Mouse (Mus musculus) layer of hippocampus, adult 9-11 months (tissue): Measurements from ENCODE around the gene Adsl.

Experiments used
- DNase-seq: peaks from one replicate; pipeline ENCODE4 v3.0.0; 2022

Gene Adsl

DNA sequence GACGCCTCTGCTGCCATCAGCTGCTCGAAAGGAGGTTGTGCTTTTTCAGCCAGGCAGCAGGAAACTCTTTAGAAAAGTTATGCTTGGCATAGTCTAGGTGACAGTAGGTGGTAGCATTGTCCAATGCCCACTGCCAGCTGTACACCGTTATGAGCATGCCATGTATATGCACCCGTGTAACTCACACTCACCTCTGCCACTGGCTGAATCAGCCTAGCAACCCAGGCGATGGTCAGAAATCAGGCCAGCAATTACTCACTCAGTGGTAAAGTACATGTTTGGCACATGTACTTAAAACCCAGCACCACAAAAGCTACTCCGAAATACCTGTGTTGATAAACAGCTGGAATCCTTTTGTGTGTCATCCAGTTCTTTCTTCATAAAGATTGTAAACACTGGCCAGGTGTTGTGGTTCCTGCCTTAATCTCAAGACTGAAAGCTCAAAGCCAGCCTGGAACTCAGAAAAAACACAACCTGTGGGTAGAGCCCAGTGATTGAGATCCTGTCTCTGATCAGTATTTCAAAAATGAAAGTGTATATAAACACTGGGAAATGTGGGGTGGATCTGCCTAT, 6.7 kb upstream of the Adsl start:
- DNase-seq: no peak

- peak; percentile 51 for DNase-seq
Observed at GRCm38 (mm10) chr15:80945851-80946250, 2.4 kb upstream of the Adsl start.

DNA sequence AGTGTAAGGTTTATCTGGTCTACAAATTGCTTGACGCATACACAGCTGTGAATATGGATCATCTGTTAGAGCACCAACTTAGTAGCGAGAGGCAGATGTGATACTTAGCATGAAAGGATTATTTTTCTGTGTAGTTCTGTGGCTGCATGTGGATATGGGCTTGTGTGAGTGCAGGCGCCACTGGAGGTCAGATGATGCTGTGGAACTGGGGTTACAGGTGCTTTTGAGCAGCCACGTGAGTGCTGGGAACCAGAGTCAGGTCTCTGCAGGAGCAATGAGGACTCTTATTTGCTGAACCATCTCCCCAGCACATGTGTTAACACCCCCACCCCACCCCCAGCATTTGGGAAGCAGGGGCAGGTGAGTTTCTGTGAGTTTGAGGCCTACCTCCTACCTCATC, 1.1 kb downstream of the Adsl start:
- no peak for DNase-seq

GRCm38 (mm10) chr15:80950055-80950454, 1.8 kb downstream of the Adsl start:
- DNase-seq: no peak

DNA sequence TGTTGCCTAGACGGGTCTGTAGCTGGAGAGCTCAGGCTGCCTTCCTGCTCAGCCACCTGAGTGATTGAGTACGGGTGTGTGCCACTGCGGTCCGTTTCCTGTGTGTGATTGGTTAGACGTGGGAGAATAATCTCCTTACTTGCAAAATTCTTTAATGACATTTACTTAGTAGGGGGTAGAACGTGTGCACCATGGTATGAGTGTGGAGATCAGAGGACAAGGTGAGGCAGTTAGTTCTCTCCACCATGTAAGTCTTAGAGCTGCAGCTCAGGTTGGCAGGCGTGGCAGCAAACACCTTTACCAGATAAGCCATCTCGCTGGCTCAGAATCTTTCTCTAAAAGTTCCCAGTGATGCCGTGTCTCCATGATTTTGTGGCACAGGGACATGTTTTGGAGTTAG, 5.7 kb downstream of the Adsl start:
- DNase-seq: no peak

DNA sequence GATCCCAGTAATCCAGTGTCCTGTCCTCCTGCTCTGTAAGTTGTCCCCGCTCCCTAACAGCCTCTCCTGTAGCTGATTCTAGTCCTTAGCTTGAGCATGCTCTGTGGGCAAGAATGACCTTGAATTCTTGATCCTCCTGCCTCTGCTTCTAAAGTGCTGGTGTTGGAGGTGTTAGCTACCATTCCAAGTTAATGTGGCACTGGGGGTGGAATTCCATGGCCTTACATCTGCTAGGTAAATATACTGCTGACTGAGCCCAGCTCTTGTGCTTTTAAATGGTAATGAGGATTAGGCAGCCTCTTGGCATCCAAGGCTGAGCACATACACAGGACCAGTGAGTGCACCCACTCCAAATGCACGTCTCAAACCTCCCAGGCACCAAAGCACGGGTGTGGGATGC, 6.6 kb downstream of the Adsl start:
- no peak for DNase-seq

DNA sequence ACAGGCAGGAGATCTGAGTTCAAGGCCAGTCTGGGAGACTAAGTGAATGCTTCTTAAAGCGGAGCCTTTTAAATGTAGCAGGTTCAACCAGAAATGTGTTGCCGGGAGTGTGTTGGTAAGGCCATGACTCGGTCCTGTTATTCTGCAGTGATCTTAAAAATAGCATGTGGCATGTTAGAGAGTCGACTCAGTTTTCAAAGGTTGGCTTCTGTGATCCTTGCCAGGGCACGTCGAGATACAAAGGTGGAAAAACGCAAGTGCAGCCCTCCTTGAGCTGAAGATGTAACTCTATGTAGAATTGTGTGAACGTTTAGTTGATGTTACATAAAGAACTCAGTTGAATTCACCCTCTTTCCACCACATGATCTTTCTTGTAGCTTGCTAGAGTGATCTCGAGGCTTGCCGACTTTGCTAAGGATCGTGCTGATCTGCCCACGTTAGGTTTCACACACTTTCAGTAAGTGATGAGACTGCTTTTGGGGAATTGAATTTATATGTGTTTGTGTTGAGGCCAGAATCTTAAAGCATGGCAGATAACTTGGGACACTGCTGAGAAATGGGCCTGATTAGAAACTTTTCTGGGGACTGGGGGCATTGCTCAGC, 7.6 kb downstream of the Adsl start:
- DNase-seq: no peak

DNA sequence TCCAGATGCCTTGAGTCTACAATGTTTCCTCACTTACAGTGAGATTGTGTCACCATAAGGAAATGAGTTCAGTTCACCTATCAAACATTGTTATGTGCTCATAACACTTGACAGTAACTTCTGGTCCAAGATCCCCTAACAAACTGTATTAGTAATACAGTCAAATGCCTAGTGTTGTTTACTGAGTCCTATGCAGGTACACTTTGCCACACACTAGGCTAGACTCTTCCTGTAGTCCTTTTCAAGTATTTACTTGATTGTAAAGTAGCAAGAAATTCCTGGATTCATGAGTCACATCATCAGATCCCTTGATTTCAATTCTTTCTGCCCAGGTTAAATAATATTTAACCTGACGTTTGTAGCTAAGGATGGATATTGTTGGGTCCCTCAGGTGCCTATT, 21.1 kb downstream of the Adsl start:
- DNase-seq: no peak

- no peak for DNase-seq
Observed at GRCm38 (mm10) chr15:80974311-80974710, 26.0 kb downstream of the Adsl start.

- DNase-seq: no peak
Observed at GRCm38 (mm10) chr15:80975666-80976065, 27.4 kb downstream of the Adsl start.

GRCm38 (mm10) chr15:80977620-80978334, 29.5 kb downstream of the Adsl start, which contains the start of gene Sgsm3:
Gene Sgsm3, plus strand, starts transcription at chr15:80977765.
- peak; percentile 86 for DNase-seq

DNA sequence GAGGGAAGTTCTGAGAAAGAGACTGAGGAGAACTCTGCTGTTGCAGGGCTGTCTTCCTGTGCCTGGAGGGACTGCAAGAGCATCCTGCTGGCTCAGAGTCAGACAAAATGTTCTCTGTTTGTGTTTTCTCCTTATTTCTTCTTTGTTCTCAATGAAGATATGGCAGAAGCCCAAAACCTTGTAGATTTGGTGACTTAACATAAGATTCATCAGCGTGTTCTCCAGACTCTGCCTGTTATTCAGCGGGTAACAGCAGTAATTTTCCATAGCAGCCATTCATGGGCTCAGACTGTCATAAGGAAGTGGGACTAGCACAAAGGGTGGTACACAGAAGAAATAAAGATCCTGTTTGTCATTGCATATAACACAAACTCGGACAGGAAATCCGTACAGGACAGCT, 31.3 kb downstream of the Adsl start:
- DNase-seq: peak; percentile 23

DNA sequence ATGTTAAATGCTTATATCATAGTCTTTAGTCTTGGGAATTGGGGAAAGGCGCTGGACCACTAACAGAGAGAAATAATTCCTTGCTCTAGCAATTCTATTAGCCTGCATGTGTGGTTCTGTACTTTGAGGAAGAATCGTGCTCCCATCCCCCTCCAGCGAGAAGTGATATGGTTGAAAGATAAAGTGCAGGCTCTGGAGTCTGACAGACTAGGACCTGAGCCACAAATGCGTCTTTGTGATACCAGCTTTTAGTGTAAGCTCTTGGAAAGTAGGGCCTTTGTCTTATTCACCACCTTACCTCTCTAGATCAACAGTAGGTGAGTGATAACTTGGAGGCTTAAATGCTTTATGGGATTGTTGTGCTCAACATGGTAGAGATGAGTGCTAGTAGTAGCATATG, 32.9 kb downstream of the Adsl start:
- DNase-seq: no peak

GRCm38 (mm10) chr15:80983264-80983663, 35.0 kb downstream of the Adsl start:
- no peak for DNase-seq

GRCm38 (mm10) chr15:80988331-80988730, 40.0 kb downstream of the Adsl start:
- no peak for DNase-seq

DNA sequence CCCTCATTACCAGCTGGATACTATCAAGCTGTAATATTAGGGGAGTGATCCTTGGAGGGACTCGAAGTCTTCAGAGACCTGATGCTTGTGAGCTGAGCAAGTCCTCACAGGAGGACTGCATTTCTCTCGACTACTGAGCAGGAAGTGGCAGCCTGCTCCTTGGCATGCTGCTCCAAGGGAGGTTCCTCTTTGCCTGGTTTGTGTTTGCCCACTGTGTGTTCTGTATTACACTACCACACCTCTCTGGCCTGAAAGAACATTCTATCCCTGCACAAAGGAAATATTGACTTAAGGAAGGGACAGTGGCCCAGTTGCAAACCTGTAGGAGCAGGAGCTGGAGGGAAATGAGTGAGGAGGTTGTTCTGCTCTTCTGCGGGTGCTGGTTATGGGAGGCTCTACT, 41.4 kb downstream of the Adsl start:
- no peak for DNase-seq

DNA sequence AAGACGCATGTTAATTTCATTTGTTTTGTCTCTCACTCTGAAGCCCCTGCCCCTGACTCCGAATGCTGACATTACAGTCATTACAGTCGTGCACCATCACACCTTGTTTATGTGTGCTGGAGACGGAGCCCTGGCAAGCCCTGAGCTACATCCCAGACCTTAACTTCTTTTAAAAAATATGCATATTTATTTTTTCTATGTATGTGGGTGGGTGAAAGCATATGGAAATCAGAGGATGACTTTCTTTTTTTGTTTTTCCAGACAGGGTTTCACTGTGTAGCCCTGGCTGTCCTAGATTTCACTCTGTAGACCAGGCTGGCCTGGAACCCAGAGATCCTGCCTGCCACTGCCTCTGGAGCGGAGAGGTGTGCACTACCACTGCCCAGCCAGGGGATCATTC, 46.7 kb downstream of the Adsl start:
- DNase-seq: no peak

- DNase-seq: no peak
Observed at GRCm38 (mm10) chr15:80996090-80996835, 48.0 kb downstream of the Adsl start.

DNA sequence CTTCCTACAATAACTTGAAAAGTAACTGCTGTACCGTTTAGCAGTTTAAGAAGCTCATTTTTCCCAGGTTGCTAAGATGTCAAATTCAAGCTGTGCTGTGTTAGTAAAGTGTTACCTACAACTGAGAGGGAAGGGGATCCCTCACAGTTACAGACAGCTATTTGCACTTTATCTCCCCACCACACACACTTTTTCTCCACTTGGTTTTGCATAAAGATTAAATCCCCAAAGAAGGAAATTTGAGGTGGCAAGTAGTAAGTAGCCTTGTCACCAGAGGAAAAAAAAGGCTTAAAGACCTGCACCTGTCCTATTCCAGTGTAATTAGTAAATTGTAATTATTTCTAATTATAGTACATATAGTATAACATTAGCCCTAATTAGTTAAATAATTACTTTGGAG, 48.8 kb downstream of the Adsl start:
- no peak for DNase-seq

DNA sequence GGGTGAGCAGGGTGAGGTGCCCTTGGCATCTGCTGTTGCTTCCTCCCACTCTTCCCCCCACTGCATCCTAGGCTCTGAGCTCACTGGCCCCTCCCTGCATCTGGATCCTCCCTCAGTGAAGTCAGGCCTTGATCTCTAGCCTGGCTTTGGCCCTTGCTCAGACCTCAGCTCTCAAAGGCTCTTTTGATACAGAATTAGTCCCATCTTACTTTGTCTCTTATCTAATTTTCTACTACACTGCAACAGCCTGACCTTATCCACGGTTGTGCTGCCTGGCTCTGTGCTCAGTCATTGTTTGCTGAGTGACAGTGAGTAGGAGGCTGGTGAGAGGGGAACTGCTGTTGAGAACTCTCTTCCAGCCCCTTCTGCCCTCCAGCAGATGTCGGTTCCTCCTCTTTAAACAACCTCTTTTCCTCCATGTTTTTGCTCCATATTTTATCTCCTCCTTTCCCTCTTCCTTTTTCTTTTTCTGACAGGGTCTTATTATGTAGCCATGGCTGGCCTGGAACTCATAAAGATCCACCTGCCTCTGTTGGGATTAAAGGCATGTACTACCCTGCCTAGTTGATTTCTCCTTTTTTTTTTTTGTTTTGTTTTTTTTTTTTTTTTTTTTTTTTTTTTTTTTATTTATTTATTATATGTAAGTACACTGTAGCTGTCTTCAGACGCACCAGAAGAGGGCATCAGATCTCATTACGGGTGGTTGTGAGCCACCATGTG, 52.3 kb downstream of the Adsl start:
- DNase-seq: peak; percentile 34

DNA sequence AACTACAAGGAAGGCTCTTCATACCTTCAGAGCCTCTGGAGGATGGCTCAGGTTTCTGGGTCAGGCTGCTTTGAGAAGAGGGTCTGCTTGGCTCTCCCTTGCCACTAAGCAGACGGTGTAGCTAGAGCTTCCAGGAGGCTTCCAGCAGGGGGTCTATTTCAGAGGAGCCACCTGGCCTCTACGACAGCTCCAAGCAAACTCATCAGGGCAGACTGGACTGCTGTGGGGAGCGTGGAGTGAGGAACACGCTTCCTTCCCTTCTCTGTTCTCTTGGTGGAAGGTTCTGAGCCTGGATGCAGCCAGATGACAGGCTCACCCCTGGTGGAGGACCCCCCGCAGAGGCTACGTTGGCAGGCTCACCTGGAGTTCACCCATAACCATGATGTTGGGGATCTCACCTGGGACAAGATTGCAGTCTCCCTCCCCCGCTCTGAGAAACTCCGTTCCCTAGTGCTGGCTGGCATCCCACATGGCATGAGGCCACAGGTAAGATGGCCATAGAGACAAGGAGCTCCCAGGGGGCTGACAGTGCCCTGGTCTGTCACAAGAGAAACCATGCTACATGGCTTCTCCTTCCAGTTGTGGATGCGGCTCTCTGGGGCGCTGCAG, 57.9 kb downstream of the Adsl start:
- no peak for DNase-seq

- DNase-seq: no peak
Observed at GRCm38 (mm10) chr15:81007339-81007738, 59.0 kb downstream of the Adsl start.

DNA sequence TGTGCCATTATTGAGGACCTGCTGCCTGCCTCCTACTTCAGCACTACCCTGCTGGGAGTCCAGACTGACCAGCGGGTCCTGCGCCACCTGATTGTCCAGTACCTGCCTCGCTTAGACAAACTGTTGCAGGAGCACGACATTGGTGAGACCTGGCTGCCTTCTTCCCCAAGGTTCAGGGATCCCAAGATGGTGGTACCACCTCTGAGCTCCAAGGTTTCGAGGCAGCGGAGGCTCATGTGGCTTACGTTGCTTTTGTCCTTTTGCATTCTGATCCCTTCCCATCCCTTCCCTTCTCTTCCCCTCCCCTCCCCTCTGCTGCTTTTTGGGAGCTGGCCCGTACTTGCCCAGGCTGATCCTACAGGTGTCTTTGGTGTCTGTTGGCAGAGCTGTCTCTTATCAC, 59.6 kb downstream of the Adsl start:
- DNase-seq: no peak
